Mouse (Mus musculus) megakaryocyte, adult 5-6 weeks (primary cell): Measurements from ENCODE around the gene Nrp2. TPM values are rescaled to one million over a fixed set of nuclear protein-coding genes. Genes with fewer than 3 reads are reported as not detected.

Experiments used
- ATAC-seq: 2 replicates; pipeline ENCODE4 v1.8.0; 2016; ENCODE audit warnings: mild to moderate bottlenecking, inconsistent platforms; ENCODE audit not compliant: poor library complexity, severe bottlenecking
- total RNA-seq, 2 experiments: library from RNA; stranded (forward) in 1 of 2; stranded (reverse) in 1 of 2; fragments of 153-499, 151-499 nt in 1 of 2; fragments of 221-1000, 200-1000 nt in 1 of 2; gene quantifications; 2 replicates each; pipeline versions ENCODE4 v1.2.3 to v1.2.4; 2015 to 2017

The Nrp2 gene
- total RNA-seq, 2 experiments from 2014 or later: 3.9 to 6.5 TPM

DNA sequence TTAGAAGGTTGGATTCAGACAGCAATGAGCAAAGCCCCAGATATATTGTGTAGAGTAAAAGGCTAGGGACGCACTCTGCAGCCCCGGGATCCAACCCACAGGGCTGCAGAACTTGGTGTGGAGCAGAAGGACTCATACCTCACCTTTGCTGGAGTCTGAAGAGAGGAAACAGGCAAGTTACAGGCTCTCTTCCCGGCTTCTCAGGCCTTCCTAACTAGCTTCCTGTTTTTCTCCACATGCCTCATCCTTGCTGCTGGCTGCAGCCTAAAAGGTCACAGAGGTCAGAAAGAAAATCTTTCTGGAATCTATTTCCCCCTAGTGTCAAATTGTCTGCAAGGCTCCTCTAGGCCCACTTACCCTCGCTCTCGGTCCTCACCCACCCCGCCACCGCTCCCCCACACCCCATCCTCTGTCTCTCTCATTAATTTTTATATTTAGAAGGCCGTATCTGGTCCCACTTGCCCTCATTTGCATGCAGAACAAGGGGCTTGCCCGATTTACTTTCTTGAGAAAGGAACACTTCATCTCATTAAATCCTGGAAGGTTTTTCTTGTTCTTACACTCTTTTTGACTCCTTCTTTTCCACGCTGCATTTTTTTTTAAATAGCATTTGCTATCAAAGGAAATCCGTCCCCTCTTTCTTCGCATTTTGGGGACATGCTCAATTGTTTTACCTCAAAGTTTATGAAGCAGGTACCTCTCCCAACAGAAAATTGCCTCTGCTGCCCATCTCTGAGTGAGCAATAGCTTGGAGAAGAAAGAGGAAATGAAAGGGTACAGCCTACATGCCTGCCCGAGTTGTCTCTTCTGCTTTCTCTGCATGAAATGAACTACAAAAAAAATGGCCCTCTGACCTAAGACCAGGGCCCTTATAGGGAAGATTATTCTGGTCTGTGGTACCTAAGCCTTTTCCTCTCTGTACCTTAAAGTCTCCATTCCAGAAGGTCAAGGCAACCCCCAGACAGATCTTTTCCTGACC, 17.9 kb downstream of the Nrp2 start:
- peak; percentile 64 for ATAC-seq

- ATAC-seq: no peak
Observed at GRCm38 (mm10) chr1:62721706-62722187, 18.7 kb downstream of the Nrp2 start.

GRCm38 (mm10) chr1:62722526-62722925, 19.4 kb downstream of the Nrp2 start:
- ATAC-seq: no peak

- ATAC-seq: no peak
Observed at GRCm38 (mm10) chr1:62723891-62724290, 20.8 kb downstream of the Nrp2 start.

DNA sequence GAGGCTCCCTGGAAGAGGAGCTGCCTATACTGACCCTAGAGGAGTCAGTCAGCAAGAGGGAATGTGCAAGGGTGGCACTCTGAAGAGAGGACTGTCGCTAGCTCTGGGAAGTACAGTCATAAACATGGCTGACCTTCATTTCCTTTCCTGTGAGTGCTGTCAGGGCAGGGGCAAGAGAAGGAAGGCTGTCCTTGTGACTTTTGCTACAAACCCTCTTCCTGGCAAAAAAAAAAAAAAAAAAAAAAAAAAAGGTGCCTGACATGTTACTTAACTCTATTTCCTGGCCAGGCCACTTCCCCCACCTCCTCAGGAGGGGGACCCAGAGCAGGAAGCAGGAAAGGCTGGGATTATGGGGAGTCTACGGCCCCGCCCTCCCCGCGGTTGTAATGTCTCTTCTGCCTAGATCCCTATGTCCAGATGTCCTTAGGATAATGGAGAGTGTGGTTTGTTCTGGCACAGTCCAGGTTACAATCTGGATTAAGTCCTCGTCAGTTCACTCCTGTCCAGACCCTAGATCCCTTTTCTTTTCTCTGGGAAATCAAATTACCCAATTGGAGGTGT, 21.5 kb downstream of the Nrp2 start:
- peak; percentile 36 for ATAC-seq

- peak; percentile 29 for ATAC-seq
Observed at GRCm38 (mm10) chr1:62725032-62725678, 22.1 kb downstream of the Nrp2 start.

DNA sequence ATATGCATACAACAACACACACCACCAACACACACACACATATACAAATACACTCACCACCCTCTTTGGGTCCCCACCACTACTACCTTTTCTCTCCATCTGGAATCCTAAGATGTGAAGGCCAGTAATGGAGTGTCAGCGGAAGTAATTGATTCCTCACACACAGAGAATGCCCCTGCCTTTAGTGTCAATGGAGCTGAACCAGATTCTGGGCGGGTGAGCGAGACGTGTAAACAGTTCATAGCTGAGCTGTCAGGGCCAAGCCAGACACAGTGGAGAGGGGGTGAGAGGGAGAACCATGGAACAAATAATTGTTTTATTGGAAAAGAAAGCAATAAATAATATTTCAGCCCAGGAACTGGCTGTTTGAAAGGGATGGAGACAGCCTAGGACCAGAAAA, 24.1 kb downstream of the Nrp2 start:
- ATAC-seq: no peak

DNA sequence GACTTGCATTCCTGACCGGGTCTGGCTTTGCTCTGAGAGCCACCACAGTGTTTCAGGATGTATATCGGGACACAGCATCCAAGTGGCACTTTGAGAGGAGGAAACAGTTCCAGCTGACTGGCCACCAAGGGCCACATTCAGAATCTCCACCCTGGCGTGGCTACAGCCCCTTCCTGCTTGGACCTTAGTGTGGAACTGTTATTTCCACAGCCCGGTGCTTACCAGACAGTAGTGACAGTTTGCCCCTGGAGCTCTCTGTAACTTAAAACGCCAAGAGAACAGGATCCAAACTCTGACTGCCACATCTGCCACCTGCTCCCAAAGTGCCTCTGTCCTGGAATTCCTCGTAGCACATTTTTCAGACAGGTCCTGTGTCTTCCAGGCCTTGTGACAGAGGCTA, 25.3 kb downstream of the Nrp2 start:
- no peak for ATAC-seq

DNA sequence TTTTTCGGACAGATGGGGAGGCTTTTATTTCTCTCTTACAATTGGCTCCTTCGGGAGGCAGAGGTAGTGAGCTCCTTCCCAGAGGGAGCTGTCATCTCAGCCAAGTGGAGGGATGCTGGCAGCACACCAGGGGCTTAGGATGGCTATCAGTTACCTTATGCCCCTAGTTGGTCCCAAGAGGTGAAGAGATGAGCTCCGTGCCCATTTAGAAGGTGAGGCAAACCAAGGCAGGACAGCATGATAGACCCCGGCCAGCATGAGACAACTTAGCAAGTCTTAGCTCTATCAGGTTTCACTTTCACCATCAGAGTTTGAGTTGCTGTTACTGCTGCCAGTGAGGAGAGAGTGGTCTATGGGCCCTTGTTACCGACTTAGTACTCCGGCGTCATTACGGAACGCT, 25.8 kb downstream of the Nrp2 start:
- no peak for ATAC-seq

DNA sequence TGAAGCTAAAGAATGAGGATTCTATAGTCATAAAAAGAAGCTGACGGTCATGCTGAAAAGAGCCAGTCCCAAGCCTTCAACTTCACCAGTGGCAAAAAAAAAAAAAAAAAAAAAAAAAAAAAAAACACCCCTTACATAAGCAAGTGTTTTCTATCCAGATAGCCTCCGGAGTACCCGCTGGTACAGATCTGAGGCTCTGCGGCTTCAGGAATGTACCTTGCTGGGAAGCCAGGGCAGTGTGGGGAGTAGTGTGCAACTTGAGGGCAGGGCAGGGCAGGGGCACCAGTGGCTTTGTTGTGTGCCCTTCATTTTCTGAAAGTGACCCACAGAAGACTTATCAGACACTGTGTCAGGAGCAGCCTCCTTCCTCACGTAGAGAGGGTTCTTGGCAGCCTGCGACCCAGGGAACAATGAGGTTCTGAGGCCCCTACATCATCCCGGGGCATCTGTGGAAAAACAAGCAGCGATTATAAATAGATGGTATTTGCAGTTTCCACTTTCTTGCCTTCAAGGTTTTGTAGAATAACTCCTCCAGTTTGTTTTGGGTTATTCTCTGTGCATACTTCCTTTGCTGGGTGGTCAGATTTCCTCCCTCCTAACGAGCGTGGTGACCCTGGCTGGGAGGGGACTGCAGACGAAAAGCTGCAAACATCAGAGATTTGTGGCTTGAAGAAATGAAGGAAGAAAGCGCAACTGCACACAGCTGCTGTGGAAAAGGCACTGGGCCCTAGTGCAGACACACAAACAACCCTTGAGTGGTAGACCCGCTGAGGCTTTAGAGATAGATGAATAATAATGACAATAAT, 26.5 kb downstream of the Nrp2 start:
- no peak for ATAC-seq

DNA sequence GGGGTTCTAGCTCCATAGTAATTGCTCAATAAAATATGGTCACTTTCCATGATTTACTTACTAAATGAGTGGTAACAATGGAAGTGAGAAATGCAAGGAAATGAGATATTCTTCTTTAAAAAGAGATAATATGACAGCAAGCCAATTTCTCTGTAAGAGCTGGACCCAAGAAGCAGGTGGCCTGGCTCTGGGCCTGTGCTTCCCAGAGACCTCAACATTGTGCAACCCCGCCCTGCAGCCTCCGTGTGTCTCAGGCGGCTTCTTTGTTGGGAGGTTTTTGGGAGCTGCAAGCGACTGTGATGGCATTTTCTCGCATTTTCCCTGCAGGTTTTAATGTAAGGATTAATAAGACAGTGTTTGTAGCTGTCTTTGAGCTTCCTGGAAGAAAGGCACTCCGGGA, 29.0 kb downstream of the Nrp2 start:
- ATAC-seq: no peak

DNA sequence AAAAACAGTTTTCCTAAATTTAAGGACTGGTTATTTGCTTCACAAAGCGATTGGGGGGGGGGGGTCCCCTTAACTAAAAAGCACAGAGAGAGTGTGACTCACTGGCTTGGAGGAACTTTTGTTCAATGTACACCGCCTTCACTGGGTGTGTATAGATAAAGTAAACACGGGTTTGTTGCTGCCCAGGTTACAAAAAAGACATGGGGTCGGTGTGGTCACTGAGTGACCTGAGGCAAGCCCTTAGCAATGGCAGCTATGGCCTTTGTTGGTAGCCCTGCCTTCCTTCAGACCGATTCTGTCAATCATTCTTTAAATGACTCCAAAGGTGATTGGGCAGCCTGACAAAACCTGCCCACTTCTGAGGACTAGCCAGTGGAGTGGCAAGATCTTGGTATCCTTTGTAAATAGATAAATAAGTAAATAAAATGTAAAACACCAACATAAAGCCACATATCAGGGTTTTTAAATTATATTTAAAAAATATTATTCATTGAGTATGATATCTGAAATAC, 31.4 kb downstream of the Nrp2 start:
- no peak for ATAC-seq

GRCm38 (mm10) chr1:62734980-62735379, 31.9 kb downstream of the Nrp2 start:
- no peak for ATAC-seq

GRCm38 (mm10) chr1:62735835-62736234, 32.8 kb downstream of the Nrp2 start:
- no peak for ATAC-seq

GRCm38 (mm10) chr1:62736455-62737012, 33.4 kb downstream of the Nrp2 start:
- ATAC-seq: no peak

DNA sequence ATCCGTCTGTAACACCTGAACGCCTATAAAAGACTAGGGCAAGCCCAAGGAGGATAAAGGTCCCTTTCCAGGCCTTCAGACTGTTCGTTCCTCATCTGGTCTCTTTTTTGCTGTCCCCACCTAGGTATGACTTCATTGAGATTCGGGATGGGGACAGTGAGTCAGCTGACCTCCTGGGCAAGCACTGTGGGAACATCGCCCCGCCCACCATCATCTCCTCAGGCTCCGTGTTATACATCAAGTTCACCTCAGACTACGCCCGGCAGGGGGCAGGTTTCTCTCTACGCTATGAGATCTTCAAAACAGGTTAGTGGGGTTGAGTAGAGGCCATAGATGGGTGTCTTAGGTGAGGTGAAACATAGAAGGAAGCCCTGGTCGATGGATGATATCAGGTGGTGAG, 35.1 kb downstream of the Nrp2 start:
- no peak for ATAC-seq

- no peak for ATAC-seq
Observed at GRCm38 (mm10) chr1:62742092-62742491, 39.0 kb downstream of the Nrp2 start.

DNA sequence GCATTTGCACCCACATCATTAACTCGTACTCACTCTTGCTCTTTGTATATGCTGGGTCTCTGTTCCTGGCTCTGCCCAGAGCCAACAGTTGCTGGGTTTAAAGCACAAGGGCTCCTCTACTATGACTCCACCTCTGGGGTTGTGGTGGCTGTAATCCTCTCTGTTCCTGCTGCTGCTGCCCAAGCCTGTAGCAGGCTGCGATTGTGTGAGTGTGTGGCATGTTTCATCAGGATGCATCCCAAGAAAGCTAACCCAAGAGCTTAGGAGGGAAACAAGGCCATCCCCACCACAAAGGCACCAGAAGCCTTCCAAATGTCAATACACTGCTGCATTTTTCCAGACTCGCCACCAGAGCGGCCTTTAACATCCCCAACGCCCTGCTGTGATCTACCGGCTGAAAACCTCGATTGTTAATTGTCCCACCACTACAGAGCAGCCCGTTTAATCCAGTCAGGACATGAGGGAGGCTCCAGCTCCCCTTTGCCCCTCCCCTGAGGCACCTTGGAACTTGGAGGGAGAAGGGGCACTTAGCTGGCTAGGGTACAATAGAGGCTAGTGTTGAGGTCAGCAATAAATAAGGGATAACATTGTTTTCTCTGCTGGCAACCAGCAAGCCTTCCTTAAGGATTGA, 40.1 kb downstream of the Nrp2 start:
- no peak for ATAC-seq

- ATAC-seq: no peak
Observed at GRCm38 (mm10) chr1:62745889-62746288, 42.8 kb downstream of the Nrp2 start.
